Mouse (Mus musculus) Patski (cell line): ENCODE data around the gene Mto1. TPM values are rescaled to one million over a fixed set of nuclear protein-coding genes. Genes with fewer than 3 reads are reported as not detected.

Experiments used
- ATAC-seq: fragments of 100-300 bp; one replicate; pipeline ENCODE4 v1.8.0; 2021
- CTCF ChIA-PET: fragments of 350-600 bp; sonication (Branson Sonifier 250); formaldehyde crosslinking; loops from one replicate; lab custom pipeline; 2022; ENCODE audit warnings: inconsistent platforms; lab: Charles Lee
- POLR2A ChIA-PET: fragments of 350-600 bp; sonication (Branson Sonifier 250); formaldehyde crosslinking; loops from one replicate; lab custom pipeline; 2022; ENCODE audit warnings: antibody characterized with exemption, inconsistent platforms; lab: Charles Lee
- DNase-seq: peaks from one replicate; pipeline ENCODE4 v3.0.0-alpha.2; 2011; ENCODE audit warnings: low read depth, low spot score
- H3K27me3 ChIP-seq: fragments of 371-371 bp; one replicate; pipeline ENCODE4 v1.5.1; 2021
- CTCF ChIP-seq: fragments of 100-300 bp; IDR thresholded peaks from one replicate; pipeline ENCODE4 v1.5.1; 2021
- in situ Hi-C: fragments of 300-500 bp; cut with MboI; formaldehyde crosslinking; loops from 3 replicates; pipeline ENCODE4 v1.11.1; 2018; ENCODE audit warnings: low pct_unique_long_range_greater_than_20kb, mixed read lengths
- polyA plus RNA-seq: library from polyadenylated mRNA; unstranded; gene quantifications from one replicate; pipeline ENCODE4 v1.2.3, GENCODE M21; 2021

The Mto1 gene
- polyA plus RNA-seq, 1 experiment from 2014 or later = 23.8 TPM

DNA sequence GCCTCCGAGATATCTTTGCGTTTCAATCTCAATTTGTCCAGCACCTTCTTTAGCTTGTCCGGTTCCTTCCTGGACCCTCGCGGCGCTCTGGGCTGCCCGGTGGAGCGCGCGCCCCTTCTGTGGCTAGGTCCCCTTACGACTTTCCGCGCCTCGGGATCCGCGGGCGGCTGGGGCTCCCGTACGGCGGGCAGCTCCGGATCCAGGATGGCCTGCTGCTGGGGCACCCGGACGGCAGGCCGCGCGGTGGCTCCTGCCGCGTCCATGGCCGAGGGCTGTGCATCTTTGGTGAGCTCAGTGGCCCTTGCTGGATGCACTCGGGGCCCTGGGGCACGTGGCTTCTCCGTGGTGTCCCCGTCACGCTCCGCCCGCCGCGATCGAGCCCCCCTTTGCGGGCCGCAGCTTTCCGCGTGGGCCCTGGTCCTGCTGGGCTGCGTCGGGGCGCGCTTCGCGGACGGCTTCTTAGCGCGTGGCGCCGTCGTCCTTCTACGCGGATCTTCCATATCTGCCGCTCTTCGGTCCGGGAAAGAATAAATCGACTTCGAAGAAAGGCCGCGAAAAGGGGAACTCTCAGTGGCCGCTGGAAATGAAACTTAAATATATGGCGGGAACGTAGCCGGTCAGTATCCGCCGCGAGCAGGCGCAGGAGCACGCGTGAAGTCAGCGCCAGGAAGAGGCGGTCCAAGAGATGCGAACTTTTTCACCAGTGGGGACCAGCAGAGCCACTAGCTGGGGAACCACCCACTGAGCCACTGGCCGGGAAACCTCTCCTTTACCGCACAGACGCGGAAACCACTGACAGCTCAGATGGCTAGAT lies 5.2 kb upstream of the Mto1 start, which contains the start of gene Cgas:
Gene Cgas (minus strand): TSS at position 659 of the 814 bp plus-strand sequence.
- ChIA-PET POLR2A (no interaction called here), CTCF (interaction anchor here (1.0 kb wide), 2 partner anchors 10 to 97 kb away, joined by 3 to 4 read pairs; no protein-coding TSS in a partner anchor)
- no peak for DNase-seq
- TF ChIP-seq CTCF = no peak
- H3K27me3 ChIP-seq = peaks cover 4% of the 10 kb centered on the region
- in situ Hi-C loops = no loop called here
- ATAC-seq = peak; percentile 58

DNA sequence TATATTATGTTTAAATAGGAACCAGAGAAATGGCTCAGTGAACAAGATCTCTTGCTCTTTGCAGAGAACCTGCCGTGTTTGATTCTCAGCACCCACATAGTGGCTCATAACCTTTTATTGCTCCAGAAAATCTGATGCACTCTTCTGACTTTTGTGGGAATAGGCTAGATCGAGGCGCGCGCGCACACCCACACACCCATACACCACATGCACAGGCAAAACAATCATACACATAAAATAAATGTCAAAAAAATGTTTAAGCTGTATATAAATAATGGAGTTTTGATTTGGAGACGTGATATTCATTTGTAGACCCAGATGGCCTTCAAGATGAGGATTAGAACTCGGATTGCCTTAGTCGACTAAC lies 419 bp upstream of the Mto1 start:
- no peak for TF ChIP-seq CTCF
- in situ Hi-C loops = no loop called here
- no peak for DNase-seq
- POLR2A ChIA-PET = interaction anchor here (1.9 kb wide), 1 partner anchor 34 kb away, joined by 7 read pairs; no protein-coding TSS in a partner anchor
- no peaks in the 10 kb centered on the region for H3K27me3 ChIP-seq
- CTCF ChIA-PET = no interaction called here
- no peak for ATAC-seq

DNA sequence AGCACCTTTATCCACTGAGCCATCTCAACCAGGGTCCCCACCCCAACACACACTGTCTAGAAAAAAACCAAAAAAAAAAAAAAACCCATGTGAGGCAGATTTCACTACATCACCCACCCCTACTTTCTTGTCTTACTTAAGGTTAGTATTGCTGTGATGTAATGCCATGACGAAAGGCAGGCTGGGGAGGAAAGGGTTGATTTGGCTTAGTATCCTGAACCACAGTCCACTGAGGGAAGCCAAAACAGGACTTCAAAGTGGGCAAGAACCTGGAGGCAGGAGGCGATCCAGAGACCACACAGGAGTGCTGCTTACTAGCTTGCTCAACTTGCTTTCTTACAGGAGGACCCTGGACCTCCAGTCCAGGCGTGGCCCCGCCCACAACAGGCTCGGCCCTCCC lies 2.4 kb downstream of the Mto1 start:
- no peaks in the 10 kb centered on the region for H3K27me3 ChIP-seq
- POLR2A ChIA-PET = no interaction called here
- in situ Hi-C loops = no loop called here
- no peak for TF ChIP-seq CTCF
- no peak for DNase-seq
- ATAC-seq = no peak
- CTCF ChIA-PET = no interaction called here

DNA sequence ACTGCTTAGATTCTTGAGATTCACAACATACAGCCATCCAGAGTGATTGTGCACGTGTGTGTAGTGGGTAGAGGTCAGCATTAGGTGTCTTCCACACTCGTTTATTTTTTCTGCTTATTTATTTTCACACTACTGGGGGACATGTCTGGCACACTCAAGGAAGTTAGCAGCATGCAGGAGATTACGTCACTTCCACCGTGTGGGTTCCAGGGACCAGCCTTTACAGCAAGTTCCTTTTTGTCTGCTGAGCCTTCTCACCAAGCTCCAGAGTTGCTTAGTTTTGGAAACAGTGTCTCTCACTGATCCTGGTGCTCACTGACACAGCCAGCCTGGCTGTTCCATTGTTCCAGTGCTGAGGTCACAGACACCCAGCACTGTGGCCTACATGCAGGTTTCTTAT lies 3.4 kb downstream of the Mto1 start:
- TF ChIP-seq CTCF = no peak
- in situ Hi-C loops = no loop called here
- no peak for ATAC-seq
- H3K27me3 ChIP-seq = no peaks in the 10 kb centered on the region
- POLR2A ChIA-PET = no interaction called here
- no peak for DNase-seq
- CTCF ChIA-PET = interaction anchor here (1.0 kb wide), 1 partner anchor 11 kb away, joined by 3 read pairs; no protein-coding TSS in a partner anchor

DNA sequence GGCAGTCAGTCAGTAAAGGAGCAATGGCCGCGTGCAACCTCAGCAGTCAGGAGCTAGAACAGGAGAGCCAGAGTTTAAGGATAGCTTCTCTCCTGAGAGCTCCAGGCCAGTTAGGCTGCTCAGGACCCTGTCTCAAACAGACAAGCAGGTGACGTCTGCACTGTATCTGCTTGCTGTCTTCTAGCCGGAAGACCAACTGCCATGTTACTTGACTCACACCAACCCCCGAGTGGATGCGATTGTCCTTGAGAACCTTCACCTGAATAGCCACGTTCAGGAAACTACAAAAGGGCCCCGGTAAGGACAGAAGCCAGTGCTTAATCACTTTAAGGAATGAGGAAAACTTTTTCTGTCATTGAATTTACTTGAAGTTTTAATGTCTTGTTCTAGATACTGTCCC lies 9.0 kb downstream of the Mto1 start:
- ChIA-PET POLR2A (no interaction called here), CTCF (no interaction called here)
- in situ Hi-C loops = no loop called here
- H3K27me3 ChIP-seq = no peaks in the 10 kb centered on the region
- no peak for TF ChIP-seq CTCF
- DNase-seq (no peak), ATAC-seq (no peak)

DNA sequence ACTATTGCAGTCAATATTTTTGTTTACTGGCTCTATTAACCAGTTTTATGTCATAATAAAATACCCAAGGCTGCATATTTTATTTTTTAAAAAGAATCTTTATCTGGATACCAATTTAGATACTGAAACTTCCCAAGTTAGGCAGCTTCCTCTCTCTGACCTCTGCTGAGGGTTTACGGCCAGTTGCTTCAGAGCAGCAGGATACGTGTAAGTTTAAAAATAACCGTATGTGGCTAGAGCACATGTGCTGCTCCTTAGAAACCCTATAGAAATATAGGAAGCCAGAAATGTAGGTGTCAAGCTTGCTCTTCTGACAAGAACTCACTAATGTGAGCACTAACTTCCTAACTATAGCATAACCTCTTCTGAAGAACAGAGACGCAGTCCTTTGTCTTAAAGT lies 15.3 kb downstream of the Mto1 start:
- no peaks in the 10 kb centered on the region for H3K27me3 ChIP-seq
- ChIA-PET CTCF (interaction anchor here (1.2 to 1.4 kb wide), 2 partner anchors 12 to 13 kb away, joined by 3 to 4 read pairs; no protein-coding TSS in a partner anchor), POLR2A (no interaction called here)
- no peak for TF ChIP-seq CTCF
- in situ Hi-C loops = no loop called here
- DNase-seq = no peak
- ATAC-seq = no peak

DNA sequence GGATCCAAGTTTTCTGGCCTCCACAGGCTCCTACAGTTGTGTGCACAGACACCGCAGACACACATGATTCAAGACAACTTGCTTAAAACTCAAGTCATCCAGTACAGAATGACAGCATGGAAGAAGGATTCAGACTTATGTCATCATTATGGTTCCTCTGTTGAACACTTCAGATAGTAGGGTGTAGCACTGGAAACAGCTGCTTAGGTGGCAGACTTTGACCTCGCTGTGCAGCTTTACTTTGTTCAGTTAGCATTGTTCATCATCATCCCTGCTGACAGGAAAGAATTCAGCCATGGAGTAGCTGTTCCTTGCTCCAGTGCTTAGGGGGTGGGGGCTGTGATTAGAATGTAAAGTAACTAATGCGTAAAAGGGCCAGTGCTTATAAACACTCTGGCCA lies 17.7 kb downstream of the Mto1 start:
- in situ Hi-C loops = no loop called here
- no peaks in the 10 kb centered on the region for H3K27me3 ChIP-seq
- TF ChIP-seq CTCF = no peak
- ChIA-PET CTCF (no interaction called here), POLR2A (no interaction called here)
- no peak for DNase-seq
- no peak for ATAC-seq

DNA sequence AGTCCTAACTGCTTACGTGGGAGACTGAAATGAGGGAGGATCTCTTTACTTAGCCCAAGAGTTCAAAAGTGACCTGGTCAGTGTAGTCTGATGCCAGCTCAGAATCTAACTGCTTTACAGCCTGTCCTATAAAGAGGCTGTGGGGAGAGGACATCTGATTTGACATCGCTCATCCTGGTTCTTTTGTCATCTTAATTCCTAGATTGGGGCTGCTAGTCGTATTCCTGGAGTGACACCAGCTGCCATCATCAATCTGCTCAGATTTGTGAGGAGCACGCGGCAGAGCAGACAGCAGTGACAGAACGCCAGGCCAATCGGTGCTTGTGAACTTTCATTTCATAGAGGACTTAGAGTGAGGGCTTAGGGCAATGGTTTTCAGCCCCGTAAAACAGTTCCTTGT lies 25.6 kb downstream of the Mto1 start:
- TF ChIP-seq CTCF = no peak
- no peaks in the 10 kb centered on the region for H3K27me3 ChIP-seq
- CTCF ChIA-PET = interaction anchor here (1.3 kb wide), 1 partner anchor 54 kb away, joined by 4 read pairs; no protein-coding TSS in a partner anchor
- no peak for ATAC-seq
- in situ Hi-C loops = no loop called here
- no peak for DNase-seq
- POLR2A ChIA-PET = no interaction called here

DNA sequence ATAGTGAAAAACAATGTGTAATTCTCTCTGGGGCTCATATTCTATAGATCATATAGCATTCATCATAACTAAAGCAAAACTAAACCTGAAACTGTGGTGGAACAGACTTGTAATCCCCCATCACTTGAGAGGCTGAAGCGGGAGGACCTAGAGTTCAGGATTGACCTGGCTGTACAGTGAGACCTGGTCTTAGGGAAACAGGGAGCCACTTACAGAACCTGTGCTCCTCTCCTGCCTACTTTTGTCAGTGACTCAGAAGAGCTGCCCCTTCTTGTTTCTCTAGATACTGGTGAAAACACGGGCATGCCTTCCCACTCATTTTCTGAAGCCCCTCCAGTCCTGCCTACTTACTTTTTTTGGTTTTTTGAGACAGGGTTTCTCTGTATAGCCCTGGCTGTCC lies 26.3 kb downstream of the Mto1 start:
- in situ Hi-C loops = no loop called here
- POLR2A ChIA-PET = no interaction called here

DNA sequence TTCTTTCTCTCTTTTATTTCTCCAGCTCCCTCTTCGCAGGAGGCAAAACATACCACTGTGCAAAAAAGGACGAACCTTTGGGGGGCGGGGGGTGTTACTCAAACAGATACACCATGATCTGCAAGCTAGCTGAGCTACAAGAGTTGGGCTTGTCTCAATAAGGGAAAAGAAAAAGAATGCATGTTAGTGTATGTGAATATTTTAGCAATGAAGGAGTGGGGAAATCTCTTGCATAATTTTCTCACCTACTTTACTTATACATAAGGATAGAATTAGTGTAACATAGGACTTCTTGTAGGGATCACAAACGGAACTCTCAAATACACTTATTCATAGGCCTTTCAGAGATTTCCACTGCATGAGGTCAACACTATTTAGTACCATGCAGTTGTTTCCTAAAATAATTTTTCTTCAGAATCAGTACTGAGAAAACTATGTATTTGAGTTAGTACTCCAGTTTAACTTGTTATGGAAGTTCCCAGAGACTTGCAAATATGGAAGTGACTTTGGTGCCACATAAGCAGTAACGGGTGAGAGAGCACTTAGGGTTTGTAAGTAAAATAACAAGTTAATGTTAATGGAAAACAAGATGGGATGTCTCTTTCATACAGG lies 26.9 kb downstream of the Mto1 start:
- in situ Hi-C loops = no loop called here
- DNase-seq = no peak
- CTCF ChIA-PET = interaction anchor here (3.7 kb wide), 1 partner anchor 69 kb away, joined by 13 read pairs; no protein-coding TSS in a partner anchor
- H3K27me3 ChIP-seq = no peaks in the 10 kb centered on the region
- no peak for TF ChIP-seq CTCF
- ATAC-seq = no peak
- POLR2A ChIA-PET = no interaction called here

More for the DNA sequence above, 26.3 kb downstream of the Mto1 start:
- no peaks in the 10 kb centered on the region for H3K27me3 ChIP-seq
- ATAC-seq (peak; percentile 13), DNase-seq (no peak)
- no peak for TF ChIP-seq CTCF
- CTCF ChIA-PET = interaction anchor here (3.7 kb wide), 1 partner anchor 69 kb away, joined by 13 read pairs; no protein-coding TSS in a partner anchor

DNA sequence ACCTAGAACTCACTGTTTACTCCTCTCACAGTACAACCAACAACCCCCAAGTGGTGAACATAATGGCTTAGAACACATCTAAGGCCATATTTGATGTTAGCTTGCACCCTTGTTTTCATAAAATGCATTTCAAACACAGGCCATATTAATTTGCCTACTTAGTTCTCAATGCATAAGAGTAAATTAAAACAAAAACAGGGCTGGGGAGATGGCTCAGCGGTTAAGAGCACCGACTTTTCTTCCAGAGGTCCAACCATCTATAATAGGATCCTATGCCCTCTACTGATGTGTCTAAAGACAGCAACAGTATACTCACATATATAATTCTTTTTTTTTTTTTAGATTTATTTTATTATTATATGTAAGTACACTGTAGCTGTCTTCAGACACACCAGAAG lies 27.4 kb downstream of the Mto1 start:
- DNase-seq = no peak
- ChIA-PET CTCF (interaction anchor here (3.7 kb wide), 1 partner anchor 68 kb away, joined by 13 read pairs; no protein-coding TSS in a partner anchor), POLR2A (interaction anchor here (1.3 kb wide), 1 partner anchor 52 kb away, joined by 4 read pairs; no protein-coding TSS in a partner anchor)
- ATAC-seq = no peak
- no peaks in the 10 kb centered on the region for H3K27me3 ChIP-seq
- TF ChIP-seq CTCF = peak; percentile 16
- in situ Hi-C loops = no loop called here
